Mouse (Mus musculus) embryonic facial prominence, embryonic 15.5 days (tissue): Measurements from ENCODE around the gene 9330182L06Rik. TPM values are rescaled to one million over a fixed set of nuclear protein-coding genes. Genes with fewer than 3 reads are reported as not detected.

Experiments used
- ATAC-seq: fragments of 200-750 bp; cut with Nextera tagmentation; 2 replicates; pipeline ENCODE4 v1.8.0; 2017; ENCODE audit warnings: low read depth, moderate TSS enrichment; ENCODE audit not compliant: insufficient number of reproducible peaks, low FRiP score, low TSS enrichment
- H3K27ac ChIP-seq: fragments of 300-500 bp; sonication (generic); replicated peaks from 2 replicates; pipeline ENCODE4 v1.5.1; 2015; ENCODE audit warnings: mild to moderate bottlenecking, inconsistent platforms
- H3K27me3 ChIP-seq: fragments of 300-500 bp; sonication (generic); 2 replicates; pipeline ENCODE4 v1.6.1; 2015; ENCODE audit warnings: inconsistent platforms
- H3K36me3 ChIP-seq: fragments of 300-500 bp; sonication (generic); 2 replicates; pipeline ENCODE4 v1.6.1; 2015; ENCODE audit warnings: mild to moderate bottlenecking, inconsistent platforms
- H3K4me1 ChIP-seq: fragments of 300-500 bp; sonication (generic); 2 replicates; pipeline ENCODE4 v1.6.1; 2015; ENCODE audit warnings: inconsistent platforms
- H3K4me2 ChIP-seq: fragments of 300-500 bp; sonication (generic); replicated peaks from 2 replicates; pipeline ENCODE4 v1.6.1; 2015; ENCODE audit warnings: mild to moderate bottlenecking, inconsistent platforms
- H3K4me3 ChIP-seq: fragments of 300-500 bp; sonication (generic); replicated peaks from 2 replicates; pipeline ENCODE4 v1.5.1; 2015; ENCODE audit warnings: mild to moderate bottlenecking, inconsistent platforms
- H3K9ac ChIP-seq: fragments of 300-500 bp; sonication (generic); 2 replicates; pipeline ENCODE4 v1.6.1; 2015; ENCODE audit warnings: inconsistent platforms
- H3K9me3 ChIP-seq: fragments of 300-500 bp; sonication (generic); replicated peaks from 2 replicates; pipeline ENCODE4 v1.6.1; 2016; ENCODE audit warnings: inconsistent platforms
- WGBS: fragments of 180-500 bp; shearing (Covaris S2); methylation state at CpG from one replicate; pipeline ENCODE4 v1.1.7; 2015; 5-methylcytosine and 5-hydroxymethylcytosine counted together
- polyA plus RNA-seq: library from polyadenylated mRNA; unstranded; fragments of >200 nt; fragmentation: Nextera tagmentation; extraction: Ambion mirVana; gene quantifications from 2 replicates; pipeline ENCODE4 v1.2.1, GENCODE M21; 2015

9330182L06Rik gene
- polyA plus RNA-seq, 1 experiment from 2014 or later: 3.1 TPM

DNA sequence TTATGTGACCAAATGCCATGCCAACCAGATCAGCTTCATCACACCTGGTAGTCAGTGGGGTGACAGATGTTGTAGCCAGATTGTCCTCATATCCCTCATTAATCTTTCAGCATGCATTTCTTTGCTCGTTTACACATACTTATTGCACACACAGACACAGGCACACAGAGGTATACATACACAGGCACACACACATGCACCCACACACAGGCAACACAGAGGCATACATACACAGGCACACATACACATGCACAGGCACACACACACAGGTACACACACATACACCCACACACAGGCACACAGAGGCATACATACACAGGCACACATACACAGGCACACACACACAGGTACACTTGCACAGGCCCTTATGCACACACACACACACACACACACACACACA lies 99.0 kb downstream of the 9330182L06Rik start:
- no peaks in the 10 kb centered on the region for H3K36me3 ChIP-seq
- no peak for ATAC-seq
- no peaks in the 10 kb centered on the region for H3K4me1 ChIP-seq
- no peak overlapping the region for H3K27ac ChIP-seq
- no peak overlapping the region for H3K4me3 ChIP-seq
- H3K4me2 ChIP-seq: no peak overlapping the region
- H3K9ac ChIP-seq: no peak overlapping the region
- H3K27me3 ChIP-seq: no peaks in the 10 kb centered on the region
- H3K9me3 ChIP-seq: no peaks in the 10 kb centered on the region
- WGBS: 64% methylated on average over 1 of the region's 1 CpGs

DNA sequence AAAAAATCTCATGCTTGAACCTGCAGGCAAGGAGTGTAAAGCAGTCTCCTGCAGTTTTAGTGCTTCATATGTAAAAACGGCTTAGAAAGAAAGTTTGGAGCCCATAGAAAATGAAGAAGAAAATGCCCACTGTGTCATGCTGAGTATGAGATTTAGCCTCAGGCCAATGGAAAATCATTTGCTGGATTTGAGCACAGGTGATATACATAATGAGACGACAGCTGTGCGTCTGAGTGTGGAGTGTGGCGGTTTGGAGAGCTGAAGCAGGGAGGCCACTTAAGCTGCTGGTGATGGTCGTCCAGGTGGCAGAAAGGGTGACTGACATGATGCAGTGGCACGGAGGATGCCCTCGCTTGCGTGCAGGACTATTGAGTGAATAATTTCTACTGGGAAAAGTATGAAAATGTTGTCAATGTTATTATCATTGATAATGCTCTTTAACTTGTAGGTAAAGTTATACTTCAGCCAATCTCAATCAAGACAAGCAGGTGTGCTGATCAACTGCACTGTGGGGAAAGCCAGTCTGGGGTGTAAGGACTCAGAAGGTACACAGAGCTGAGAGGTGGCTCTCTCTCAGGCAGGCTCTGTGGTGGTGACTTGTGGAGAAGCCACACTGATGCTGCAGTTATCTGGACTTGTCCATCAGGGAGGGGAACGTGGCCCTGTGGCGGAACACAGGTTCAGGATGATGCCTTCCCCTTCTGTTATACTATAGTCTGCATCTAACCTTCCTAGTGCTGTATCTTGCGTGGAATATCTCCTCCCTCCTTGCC lies 102.2 kb downstream of the 9330182L06Rik start:
- WGBS: 55% methylated on average over 11 of the region's 11 CpGs
- no peaks in the 10 kb centered on the region for H3K36me3 ChIP-seq
- H3K27ac ChIP-seq: no peak overlapping the region
- ATAC-seq: no peak
- H3K4me2 ChIP-seq: no peak overlapping the region
- H3K4me1 ChIP-seq: no peaks in the 10 kb centered on the region
- H3K4me3 ChIP-seq: no peak overlapping the region
- H3K9ac ChIP-seq: no peak overlapping the region
- H3K27me3 ChIP-seq: no peaks in the 10 kb centered on the region
- H3K9me3 ChIP-seq: no peaks in the 10 kb centered on the region

DNA sequence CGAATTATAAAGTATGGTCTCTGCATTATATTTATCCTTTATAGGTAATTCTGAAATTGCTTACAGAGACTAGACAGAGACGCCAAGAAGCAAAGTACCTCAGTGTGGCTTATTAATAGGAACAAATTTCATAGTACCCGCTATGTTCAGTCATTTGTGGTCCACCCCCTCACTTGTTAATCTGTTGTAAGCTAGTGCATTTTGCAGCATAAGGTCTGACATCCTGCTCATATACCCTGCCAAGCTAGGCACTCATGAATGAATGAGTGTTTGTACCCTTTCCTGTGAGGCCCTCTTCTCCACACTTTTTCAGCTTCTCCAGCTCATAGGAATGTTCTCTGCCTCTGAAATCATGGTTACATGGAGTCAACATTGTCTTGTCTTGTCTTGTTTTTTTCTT lies 105.2 kb downstream of the 9330182L06Rik start:
- no peak for ATAC-seq
- 79% methylated on average over 3 of the region's 3 CpGs for WGBS
- no peaks in the 10 kb centered on the region for H3K27me3 ChIP-seq
- no peaks in the 10 kb centered on the region for H3K36me3 ChIP-seq
- no peak overlapping the region for H3K9ac ChIP-seq
- H3K4me2 ChIP-seq: no peak overlapping the region
- H3K4me1 ChIP-seq: no peaks in the 10 kb centered on the region
- no peak overlapping the region for H3K4me3 ChIP-seq
- H3K27ac ChIP-seq: no peak overlapping the region
- H3K9me3 ChIP-seq: no peaks in the 10 kb centered on the region

DNA sequence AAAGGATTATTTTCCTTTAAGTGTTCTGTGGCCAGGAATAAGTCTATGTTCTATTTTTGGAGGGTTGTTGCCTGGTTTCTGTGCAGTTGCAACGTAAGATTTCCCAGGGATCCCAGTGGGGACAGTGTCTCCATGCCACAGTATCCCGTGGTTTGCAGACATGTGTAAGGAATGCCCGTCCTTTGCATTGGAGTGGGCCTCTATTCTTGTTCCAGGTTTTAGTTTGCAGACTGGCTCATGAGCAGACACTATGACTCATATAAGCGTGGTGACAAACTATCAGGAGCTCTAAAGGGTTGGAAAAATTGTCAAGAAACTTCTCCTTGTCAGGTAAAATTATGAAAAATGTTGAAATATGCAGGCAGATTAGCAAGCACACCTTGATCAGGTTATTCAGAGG lies 107.4 kb downstream of the 9330182L06Rik start:
- Histone ChIP-seq H3K9ac (no peak overlapping the region), H3K27ac (no peak overlapping the region), H3K36me3 (no peaks in the 10 kb centered on the region), H3K4me3 (no peak overlapping the region), H3K27me3 (no peaks in the 10 kb centered on the region), H3K4me1 (no peaks in the 10 kb centered on the region), H3K9me3 (no peaks in the 10 kb centered on the region), H3K4me2 (no peak overlapping the region)
- ATAC-seq: no peak
- WGBS: 74% methylated on average over 4 of the region's 4 CpGs

DNA sequence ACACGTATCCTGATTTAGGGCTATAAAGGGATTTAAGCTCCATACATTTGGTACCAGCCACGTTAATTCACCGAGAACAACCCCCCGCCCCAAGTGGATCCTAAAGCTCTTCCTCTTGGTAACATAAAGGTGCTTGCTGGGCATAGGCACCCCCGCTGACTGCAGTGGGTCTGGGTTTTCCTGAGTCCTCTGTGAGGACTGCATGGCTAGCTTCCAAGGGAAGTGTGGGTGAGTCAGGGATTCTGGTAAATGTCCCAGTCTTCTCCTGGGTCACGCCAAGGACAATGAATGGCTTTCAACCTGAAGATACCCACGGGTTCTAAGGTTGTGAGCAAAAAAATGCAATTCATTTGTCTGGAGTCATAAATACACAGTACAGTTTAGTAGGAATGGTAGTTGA lies 124.0 kb downstream of the 9330182L06Rik start:
- no peaks in the 10 kb centered on the region for H3K36me3 ChIP-seq
- 76% methylated on average over 7 of the region's 7 CpGs for WGBS
- H3K27ac ChIP-seq: no peak overlapping the region
- no peaks in the 10 kb centered on the region for H3K4me1 ChIP-seq
- H3K4me2 ChIP-seq: no peak overlapping the region
- no peaks in the 10 kb centered on the region for H3K27me3 ChIP-seq
- no peak overlapping the region for H3K4me3 ChIP-seq
- H3K9ac ChIP-seq: no peak overlapping the region
- ATAC-seq: no peak
- no peaks in the 10 kb centered on the region for H3K9me3 ChIP-seq

- no peaks in the 10 kb centered on the region for H3K36me3 ChIP-seq
- H3K27ac ChIP-seq: no peak overlapping the region
- H3K4me1 ChIP-seq: no peaks in the 10 kb centered on the region
- no peak overlapping the region for H3K9ac ChIP-seq
- WGBS: 64% methylated on average over 1 of the region's 1 CpGs
- no peak overlapping the region for H3K4me3 ChIP-seq
- H3K27me3 ChIP-seq: no peaks in the 10 kb centered on the region
- no peak overlapping the region for H3K4me2 ChIP-seq
- no peak for ATAC-seq
- H3K9me3 ChIP-seq: no peaks in the 10 kb centered on the region
Measured at GRCm38 (mm10) chr5:9391858-9392393, 126.0 kb downstream of the 9330182L06Rik start.

GRCm38 (mm10) chr5:9417098-9417497 lies 151.2 kb downstream of the 9330182L06Rik start:
- H3K9me3 ChIP-seq: no peaks in the 10 kb centered on the region
- no peak for ATAC-seq
- no peak overlapping the region for H3K4me3 ChIP-seq
- 85% methylated on average over 7 of the region's 7 CpGs for WGBS
- no peak overlapping the region for H3K27ac ChIP-seq
- H3K9ac ChIP-seq: no peak overlapping the region
- H3K27me3 ChIP-seq: no peaks in the 10 kb centered on the region
- H3K4me1 ChIP-seq: no peaks in the 10 kb centered on the region
- no peak overlapping the region for H3K4me2 ChIP-seq
- no peaks in the 10 kb centered on the region for H3K36me3 ChIP-seq

- no peaks in the 10 kb centered on the region for H3K27me3 ChIP-seq
- no peaks in the 10 kb centered on the region for H3K36me3 ChIP-seq
- no peaks in the 10 kb centered on the region for H3K9me3 ChIP-seq
- WGBS: 87% methylated on average over 9 of the region's 9 CpGs
- H3K27ac ChIP-seq: no peak overlapping the region
- H3K4me3 ChIP-seq: no peak overlapping the region
- H3K9ac ChIP-seq: no peak overlapping the region
- no peaks in the 10 kb centered on the region for H3K4me1 ChIP-seq
- no peak for ATAC-seq
- H3K4me2 ChIP-seq: no peak overlapping the region
Measured at GRCm38 (mm10) chr5:9417802-9418201, 151.9 kb downstream of the 9330182L06Rik start.

- no peaks in the 10 kb centered on the region for H3K36me3 ChIP-seq
Measured at GRCm38 (mm10) chr5:9419964-9420363, 154.0 kb downstream of the 9330182L06Rik start.

DNA sequence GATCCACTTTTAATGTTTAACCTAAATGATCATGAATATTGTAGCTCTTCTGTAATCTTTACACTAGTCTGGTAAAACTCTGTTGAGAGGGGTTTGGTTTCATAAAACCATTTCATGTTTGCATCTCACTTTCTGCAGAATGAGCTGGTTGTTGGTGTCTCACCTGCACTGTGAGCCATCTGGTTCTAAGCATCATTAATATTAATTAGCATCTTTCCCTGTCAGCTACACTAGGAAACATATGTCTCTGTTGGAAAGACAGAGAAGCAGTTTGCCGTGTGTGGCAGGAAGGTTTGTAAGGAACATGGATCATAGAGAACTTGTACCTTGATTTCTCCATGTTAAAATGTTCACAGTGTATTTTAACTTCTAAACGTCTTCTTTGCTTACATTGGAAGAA lies 158.5 kb downstream of the 9330182L06Rik start:
- Histone ChIP-seq H3K27ac (no peak overlapping the region), H3K9me3 (no peaks in the 10 kb centered on the region), H3K4me2 (no peak overlapping the region), H3K27me3 (no peaks in the 10 kb centered on the region), H3K4me3 (no peak overlapping the region), H3K36me3 (no peaks in the 10 kb centered on the region), H3K9ac (no peak overlapping the region), H3K4me1 (no peaks in the 10 kb centered on the region)
- WGBS: 66% methylated on average over 2 of the region's 2 CpGs
- no peak for ATAC-seq

More at GRCm38 (mm10) chr5:9419964-9420363, 154.0 kb downstream of the 9330182L06Rik start:
- no peak overlapping the region for H3K27ac ChIP-seq
- H3K4me3 ChIP-seq: no peak overlapping the region
- H3K9ac ChIP-seq: no peak overlapping the region
- H3K9me3 ChIP-seq: no peaks in the 10 kb centered on the region
- no peak overlapping the region for H3K4me2 ChIP-seq
- H3K4me1 ChIP-seq: no peaks in the 10 kb centered on the region
- no peak for ATAC-seq
- no peaks in the 10 kb centered on the region for H3K27me3 ChIP-seq
- 53% methylated on average over 1 of the region's 1 CpGs for WGBS

DNA sequence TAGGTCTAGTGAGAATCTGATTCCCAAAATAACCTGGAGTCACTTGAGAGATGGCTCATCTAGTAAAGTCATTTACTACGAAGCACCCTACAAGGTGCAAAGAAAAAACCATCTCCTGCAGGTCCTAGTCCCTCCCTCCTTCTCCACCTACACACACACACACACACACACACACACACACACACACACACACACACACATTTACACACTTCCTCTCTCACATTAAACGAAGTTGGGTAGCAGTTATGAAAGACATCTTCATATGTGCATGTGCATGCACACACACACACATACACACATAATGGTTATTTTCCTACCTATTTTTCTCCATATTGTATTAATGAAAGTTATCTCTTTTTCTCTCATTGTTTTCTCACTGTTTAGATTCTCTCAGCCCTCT lies 161.2 kb downstream of the 9330182L06Rik start:
- no peaks in the 10 kb centered on the region for H3K9me3 ChIP-seq
- WGBS: 66% methylated on average over 2 of the region's 2 CpGs
- no peaks in the 10 kb centered on the region for H3K27me3 ChIP-seq
- no peak overlapping the region for H3K4me3 ChIP-seq
- H3K4me1 ChIP-seq: no peaks in the 10 kb centered on the region
- no peak overlapping the region for H3K27ac ChIP-seq
- H3K36me3 ChIP-seq: no peaks in the 10 kb centered on the region
- H3K9ac ChIP-seq: no peak overlapping the region
- no peak for ATAC-seq
- no peak overlapping the region for H3K4me2 ChIP-seq
